Mouse (Mus musculus) right cerebral cortex, postnatal 14 days (tissue): ENCODE measurements around the gene Rbfox3.

Experiments
- DNase-seq: peaks from one replicate; pipeline ENCODE4 v3.0.0; 2022

Gene Rbfox3

GRCm38 (mm10) chr11:118905656-118906055, 5.7 kb downstream of the Rbfox3 start:
- DNase-seq: peak; percentile 63

- no peak for DNase-seq
These were observed 7.1 kb downstream of the Rbfox3 start for GRCm38 (mm10) chr11:118904253-118904652.

DNA sequence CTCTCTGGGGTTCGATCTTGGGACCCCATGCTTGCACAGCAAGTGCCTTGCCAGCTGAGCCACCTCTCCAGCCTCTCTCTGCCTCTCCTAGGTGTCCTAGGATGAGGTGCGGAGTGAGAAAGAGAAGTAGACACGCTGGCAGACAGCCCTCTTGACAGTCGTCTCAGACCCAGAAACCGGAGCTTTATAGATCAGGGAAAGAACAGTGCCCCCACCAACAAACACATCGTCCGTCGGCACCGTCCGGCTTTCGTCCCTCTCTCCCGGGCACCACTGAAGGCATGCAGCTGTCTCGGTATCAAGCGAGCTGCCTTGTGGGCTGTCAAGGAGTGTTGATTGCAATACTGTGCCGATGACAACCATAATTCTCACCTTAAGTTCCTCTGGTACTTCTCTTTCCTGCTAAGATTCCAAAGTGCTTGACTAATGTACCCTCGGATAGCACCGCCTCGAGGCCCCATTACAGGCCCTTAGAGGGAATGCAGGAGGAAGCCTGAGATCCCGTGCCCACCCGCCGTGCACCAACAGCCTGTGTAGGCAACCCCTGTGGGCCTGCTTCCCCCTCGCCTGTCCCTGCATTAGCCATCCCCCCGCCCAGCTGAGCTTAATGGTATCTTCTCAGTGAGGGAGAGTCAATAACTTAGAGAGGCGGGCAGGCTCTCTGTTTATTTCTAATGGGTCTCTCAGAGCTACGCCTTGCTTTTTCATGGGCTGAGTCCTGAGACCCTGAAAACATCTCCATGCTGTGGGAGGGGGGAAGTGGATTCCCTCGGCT, 11.4 kb downstream of the Rbfox3 start:
- no peak for DNase-seq

DNA sequence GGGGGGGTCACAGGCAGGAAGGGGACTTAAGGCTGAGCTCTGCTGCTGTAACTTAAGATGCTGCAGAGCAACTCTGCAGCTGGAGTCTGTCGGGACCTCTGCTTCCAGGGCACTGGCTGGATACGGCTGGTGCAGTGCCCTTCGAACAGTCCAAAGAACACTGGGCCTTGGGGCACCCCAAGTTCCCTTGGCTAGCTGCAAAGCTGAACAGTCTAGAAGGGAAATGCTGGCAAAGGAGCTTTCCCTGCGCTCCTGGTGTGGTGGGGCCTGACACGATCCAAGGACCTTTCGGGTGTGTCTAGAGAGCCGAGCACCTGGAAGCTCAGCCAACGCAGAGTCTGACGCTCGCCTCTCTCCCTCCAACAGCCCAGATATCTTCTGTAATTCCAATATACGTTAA, 12.8 kb downstream of the Rbfox3 start:
- no peak for DNase-seq

- DNase-seq: no peak
These were observed 13.2 kb downstream of the Rbfox3 start for GRCm38 (mm10) chr11:118898156-118898555.

- DNase-seq: no peak
These were observed 14.1 kb downstream of the Rbfox3 start for GRCm38 (mm10) chr11:118897114-118897841.

DNA sequence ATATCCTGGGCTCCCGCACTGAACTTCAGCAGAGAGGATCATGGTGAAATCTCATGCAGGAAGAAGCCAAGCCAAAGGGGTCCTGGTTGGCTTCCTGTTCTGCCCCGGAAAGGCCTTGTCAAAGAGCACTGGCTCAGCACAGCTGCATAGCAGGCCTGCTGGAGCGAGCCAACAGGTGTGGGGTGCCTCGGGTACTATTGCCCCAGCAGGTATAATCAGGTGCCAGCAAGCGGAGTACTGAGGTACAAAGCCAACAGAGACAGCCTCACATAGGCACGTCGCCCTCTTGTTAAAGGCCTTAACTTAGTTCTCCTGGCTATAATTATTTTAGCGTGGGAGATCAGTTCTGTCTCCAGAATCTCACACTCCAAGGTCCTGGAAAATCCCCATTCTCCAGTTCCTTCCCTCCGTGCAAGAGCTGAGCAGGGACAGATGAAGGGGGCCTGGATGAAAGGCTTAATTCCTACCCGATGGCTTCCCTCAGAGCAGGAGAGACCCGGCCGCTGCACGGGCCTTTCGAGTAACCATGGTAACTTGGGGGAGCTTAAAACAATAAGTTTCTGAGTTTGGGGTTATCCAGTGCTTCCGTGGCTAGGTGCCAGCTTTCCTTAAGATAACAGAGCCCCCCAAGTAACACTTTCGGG, 15.2 kb downstream of the Rbfox3 start:
- DNase-seq: no peak

DNA sequence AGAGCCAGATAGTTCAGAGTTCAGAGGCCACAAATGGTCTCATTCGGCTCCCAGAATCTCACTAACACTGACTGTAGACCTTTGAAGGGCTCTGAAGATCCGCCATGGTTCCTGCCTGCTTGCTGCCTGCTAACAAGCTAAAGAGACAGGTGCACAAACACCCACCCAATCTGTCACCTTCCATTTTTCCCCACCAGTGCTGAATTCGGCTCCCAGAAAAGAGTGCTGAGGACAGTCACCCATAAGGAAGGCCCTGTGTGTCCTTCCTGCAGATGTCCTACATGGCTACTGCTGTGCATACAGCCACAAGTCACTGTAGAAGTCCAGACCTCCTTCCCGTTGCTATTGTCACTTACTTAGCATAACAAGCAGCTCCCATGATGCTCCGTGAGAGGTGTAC, 16.6 kb downstream of the Rbfox3 start:
- no peak for DNase-seq

- DNase-seq: no peak
These were observed 17.2 kb downstream of the Rbfox3 start for GRCm38 (mm10) chr11:118894196-118894595.

GRCm38 (mm10) chr11:118892876-118893275, 18.5 kb downstream of the Rbfox3 start:
- no peak for DNase-seq

GRCm38 (mm10) chr11:118891516-118891915, 19.9 kb downstream of the Rbfox3 start:
- no peak for DNase-seq

DNA sequence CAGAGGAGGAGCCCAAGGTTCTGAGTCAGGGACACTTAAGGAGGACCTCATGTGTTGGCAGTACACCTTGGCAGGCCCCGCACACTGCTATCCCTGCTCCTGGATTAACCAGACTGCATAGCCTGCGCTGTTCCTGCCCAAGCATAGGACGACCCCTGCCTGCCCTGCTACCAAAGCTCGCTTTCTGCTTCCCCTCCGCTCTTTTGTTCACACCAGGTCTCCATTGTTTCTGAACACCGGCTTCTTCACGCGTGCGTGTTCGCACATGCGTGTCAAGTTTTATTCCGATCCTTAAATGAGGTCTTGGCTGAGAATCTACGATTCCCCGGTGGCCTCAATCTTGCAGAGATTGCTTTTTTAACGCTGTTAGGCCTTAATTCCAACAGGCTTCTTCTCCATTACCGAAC, 20.4 kb downstream of the Rbfox3 start:
- no peak for DNase-seq

GRCm38 (mm10) chr11:118890474-118890873, 20.9 kb downstream of the Rbfox3 start:
- DNase-seq: no peak

- DNase-seq: no peak
These were observed 21.9 kb downstream of the Rbfox3 start for GRCm38 (mm10) chr11:118889500-118889899.

- DNase-seq: no peak
These were observed 23.0 kb downstream of the Rbfox3 start for GRCm38 (mm10) chr11:118888426-118888825.

DNA sequence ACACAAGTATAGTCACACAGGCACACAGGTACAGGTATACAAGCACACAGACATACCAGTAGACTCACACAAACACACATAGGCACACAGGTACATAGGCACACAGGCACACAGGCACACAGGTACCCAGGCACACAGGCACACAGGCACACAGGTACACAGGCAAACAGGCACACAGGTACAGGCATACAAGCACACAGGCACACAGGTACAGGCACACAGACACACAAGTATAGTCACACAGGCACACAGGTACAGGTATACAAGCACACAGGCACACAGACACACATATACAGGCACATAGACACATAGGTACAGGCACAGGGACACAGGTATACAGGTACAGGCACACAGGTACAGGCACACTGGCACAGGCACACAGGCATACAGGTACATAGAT, 24.2 kb downstream of the Rbfox3 start:
- DNase-seq: no peak

- DNase-seq: no peak
These were observed 25.0 kb downstream of the Rbfox3 start for GRCm38 (mm10) chr11:118886269-118886965.

GRCm38 (mm10) chr11:118885604-118886003, 25.8 kb downstream of the Rbfox3 start:
- DNase-seq: no peak

DNA sequence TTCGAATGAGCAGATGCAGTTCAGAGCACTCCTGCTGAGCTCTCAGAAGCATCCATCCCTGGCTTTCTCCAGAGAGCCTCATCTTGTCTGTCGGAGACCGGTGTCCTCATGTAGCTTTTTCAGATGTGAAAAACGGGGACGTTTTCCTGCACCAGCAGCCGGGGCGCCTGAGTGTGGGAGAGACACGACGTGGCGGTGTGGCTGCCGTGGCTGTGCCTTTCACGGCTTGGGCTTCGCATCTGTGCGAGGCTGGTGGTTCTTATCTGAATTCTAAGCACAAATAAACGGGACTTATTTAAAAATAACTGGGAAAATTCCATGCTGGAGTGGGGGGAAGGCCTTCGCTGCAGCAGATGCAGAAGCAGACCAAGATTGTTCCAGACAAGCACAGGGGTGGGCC, 26.3 kb downstream of the Rbfox3 start:
- peak; percentile 65 for DNase-seq

DNA sequence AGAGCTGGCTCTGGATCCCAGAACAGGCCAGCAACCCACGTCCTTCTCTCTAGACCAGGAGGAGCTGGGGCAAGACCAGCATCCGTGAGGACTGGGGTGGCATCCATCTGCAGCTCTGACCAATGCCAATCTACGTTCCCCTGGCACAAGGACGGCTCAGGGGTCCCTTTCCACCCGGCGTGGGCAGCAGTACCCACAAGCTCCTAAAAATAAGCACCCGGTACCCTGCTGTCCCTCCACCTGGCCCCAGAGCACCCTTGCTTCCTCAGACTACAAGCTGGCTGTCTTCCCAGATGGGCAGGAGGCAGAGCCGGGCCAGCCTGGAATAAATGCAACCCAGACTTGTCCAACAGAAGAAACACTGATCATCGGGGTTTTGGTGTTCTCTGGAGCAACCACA, 28.3 kb downstream of the Rbfox3 start:
- no peak for DNase-seq

DNA sequence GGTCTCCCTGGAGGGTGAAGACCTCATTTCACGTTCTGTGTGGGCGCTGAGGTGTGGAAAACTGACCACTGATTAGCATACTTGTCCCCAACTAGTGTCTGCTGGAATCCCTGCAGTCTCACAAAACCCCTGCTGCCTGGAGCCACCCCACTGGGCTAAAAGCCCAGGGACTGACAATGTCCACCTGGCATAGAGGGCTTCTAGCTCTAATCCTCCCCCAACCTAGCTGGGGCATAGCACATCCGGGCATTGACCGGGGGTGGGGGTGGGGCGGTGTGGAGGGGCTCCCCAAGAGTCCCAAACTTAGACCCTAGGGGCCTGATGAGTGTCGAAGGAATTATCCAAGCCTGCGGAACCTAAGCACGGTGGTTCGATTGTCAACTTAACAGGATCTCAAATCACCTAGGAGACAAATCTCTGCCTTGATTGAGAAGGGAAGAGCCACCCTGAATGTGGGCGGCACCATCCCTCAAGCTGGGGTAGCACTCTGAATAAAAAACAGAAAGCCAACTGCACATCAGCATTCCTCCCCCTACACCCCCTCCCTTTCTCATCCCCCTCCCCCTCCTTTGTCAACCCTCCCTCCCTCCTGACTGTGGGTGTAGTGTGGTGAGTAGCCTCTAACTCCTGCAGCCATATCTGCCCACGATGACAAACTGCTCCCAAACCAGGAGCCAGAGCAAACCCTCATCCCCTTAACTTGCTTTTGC, 29.5 kb downstream of the Rbfox3 start:
- no peak for DNase-seq

DNA sequence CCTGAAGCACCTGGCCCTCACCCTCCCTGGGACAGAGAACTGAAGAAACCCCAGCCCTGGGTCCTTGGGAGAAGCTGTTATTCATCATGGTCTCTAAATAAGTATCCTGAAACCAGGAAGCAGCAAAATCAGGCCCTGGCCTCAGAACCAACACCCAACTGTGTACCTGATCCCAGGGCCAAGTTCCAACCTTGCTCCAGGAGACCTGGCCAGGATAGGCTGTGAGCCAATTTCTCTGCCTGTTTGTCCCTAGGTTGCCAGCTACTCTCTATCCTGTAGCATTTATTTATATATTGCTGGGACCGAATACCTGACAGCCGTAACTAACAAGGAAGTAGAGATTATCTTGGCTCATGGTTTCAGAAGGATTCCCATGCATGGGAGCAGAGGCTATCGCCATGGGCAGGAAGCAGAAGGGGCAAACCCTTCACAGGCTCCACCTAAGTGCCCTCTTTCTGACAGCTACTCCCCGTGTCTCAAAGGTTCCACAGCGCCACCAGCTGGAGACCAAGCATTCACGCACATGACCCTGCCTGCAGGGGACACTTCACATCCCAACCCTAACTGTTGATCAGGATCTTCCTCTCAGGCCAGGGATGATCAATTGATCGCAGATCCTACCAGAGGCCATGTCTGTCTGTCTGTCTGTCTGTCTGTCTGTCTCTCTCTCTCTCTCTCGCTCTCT, 31.8 kb downstream of the Rbfox3 start:
- no peak for DNase-seq
